Mouse (Mus musculus): ENCODE results near the gene Acacb. TPM values are rescaled to one million over a fixed set of nuclear protein-coding genes. Genes with fewer than 3 reads are reported as not detected.

Acacb gene
- polyA plus RNA-seq, 1 experiment from 2014 or later, result 1.4 TPM

- WGBS, result 53% methylated on average over 6 of the region's 6 CpGs
- ATAC-seq, result no peak
Observed at GRCm38 (mm10) chr5:114163117-114163696, 16.9 kb downstream of the Acacb start.

GRCm38 (mm10) chr5:114170345-114170744, 24.0 kb downstream of the Acacb start:
- Histone ChIP-seq H3K4me1 (replicated peaks) (no peaks in the 10 kb centered on the region), H3K27ac (no peak overlapping the region), H3K4me2 (replicated peaks) (no peak overlapping the region), H3K36me3 (no peaks in the 10 kb centered on the region), H3K4me3 (replicated peaks) (no peak overlapping the region), H3K9me3 (no peaks in the 10 kb centered on the region), H3K9ac (no peak overlapping the region), H3K27me3 (replicated peaks) (no peaks in the 10 kb centered on the region)
- no peak for ATAC-seq
- WGBS, result 84% methylated on average over 7 of the region's 7 CpGs

More at GRCm38 (mm10) chr5:114163117-114163696, 16.9 kb downstream of the Acacb start:
- H3K36me3 ChIP-seq, result no peaks in the 10 kb centered on the region
- H3K27ac ChIP-seq, result no peak overlapping the region
- H3K9me3 ChIP-seq, result no peaks in the 10 kb centered on the region
- H3K4me1 ChIP-seq (replicated peaks), result no peaks in the 10 kb centered on the region
- H3K4me2 ChIP-seq (replicated peaks), result no peak overlapping the region
- H3K27me3 ChIP-seq (replicated peaks), result no peaks in the 10 kb centered on the region
- no peak overlapping the region for H3K9ac ChIP-seq
- H3K4me3 ChIP-seq (replicated peaks), result no peak overlapping the region

- no peaks in the 10 kb centered on the region for H3K9me3 ChIP-seq
- H3K36me3 ChIP-seq, result no peaks in the 10 kb centered on the region
- 0 out of 2 replicates have a peak, but pooled peaks cover 5% of the 10 kb centered on the region for H3K4me1 ChIP-seq (replicated peaks)
- H3K4me3 ChIP-seq (replicated peaks), result no peak overlapping the region
- WGBS, result 89% methylated on average over 3 of the region's 3 CpGs
- H3K27me3 ChIP-seq (replicated peaks), result no peaks in the 10 kb centered on the region
- no peak overlapping the region for H3K27ac ChIP-seq
- no peak overlapping the region for H3K4me2 ChIP-seq (replicated peaks)
- no peak overlapping the region for H3K9ac ChIP-seq
- ATAC-seq, result no peak
Observed at GRCm38 (mm10) chr5:114172936-114173335, 26.6 kb downstream of the Acacb start.

GRCm38 (mm10) chr5:114173458-114173857, 27.1 kb downstream of the Acacb start:
- H3K27me3 ChIP-seq (replicated peaks), result no peaks in the 10 kb centered on the region
- H3K4me2 ChIP-seq (replicated peaks), result no peak overlapping the region
- no peak for ATAC-seq
- H3K4me1 ChIP-seq (replicated peaks), result 0 out of 2 replicates have a peak, but pooled peaks cover 5% of the 10 kb centered on the region
- no peaks in the 10 kb centered on the region for H3K9me3 ChIP-seq
- H3K27ac ChIP-seq, result no peak overlapping the region
- WGBS, result 69% methylated on average over 7 of the region's 7 CpGs
- H3K36me3 ChIP-seq, result no peaks in the 10 kb centered on the region
- no peak overlapping the region for H3K9ac ChIP-seq
- H3K4me3 ChIP-seq (replicated peaks), result no peak overlapping the region

GRCm38 (mm10) chr5:114173877-114174581, 27.7 kb downstream of the Acacb start:
- Histone ChIP-seq H3K4me2 (replicated peaks) (peak overlapping the region; percentile 25), H3K4me1 (replicated peaks) (0 out of 2 replicates have a peak, but pooled peaks cover 5% of the 10 kb centered on the region), H3K27ac (no peak overlapping the region), H3K9me3 (no peaks in the 10 kb centered on the region), H3K9ac (no peak overlapping the region), H3K27me3 (replicated peaks) (no peaks in the 10 kb centered on the region), H3K36me3 (no peaks in the 10 kb centered on the region), H3K4me3 (replicated peaks) (no peak overlapping the region)
- WGBS, result 22% methylated on average over 16 of the region's 16 CpGs
- ATAC-seq, result no peak

GRCm38 (mm10) chr5:114174639-114175038, 28.3 kb downstream of the Acacb start:
- Histone ChIP-seq H3K4me2 (replicated peaks) (peak overlapping the region; percentile 25), H3K27ac (no peak overlapping the region), H3K9me3 (no peaks in the 10 kb centered on the region), H3K4me3 (replicated peaks) (no peak overlapping the region), H3K9ac (no peak overlapping the region), H3K4me1 (replicated peaks) (0 out of 2 replicates have a peak, but pooled peaks cover 5% of the 10 kb centered on the region), H3K27me3 (replicated peaks) (no peaks in the 10 kb centered on the region), H3K36me3 (no peaks in the 10 kb centered on the region)
- no peak for ATAC-seq
- WGBS, result 16% methylated on average over 16 of the region's 16 CpGs

GRCm38 (mm10) chr5:114175596-114176171, 29.3 kb downstream of the Acacb start:
- Histone ChIP-seq H3K27me3 (replicated peaks) (no peaks in the 10 kb centered on the region), H3K9ac (peak overlapping the region; percentile 61), H3K4me2 (replicated peaks) (peak overlapping the region; percentile 91), H3K4me1 (replicated peaks) (0 out of 2 replicates have a peak, but pooled peaks cover 5% of the 10 kb centered on the region), H3K36me3 (no peaks in the 10 kb centered on the region), H3K9me3 (no peaks in the 10 kb centered on the region), H3K4me3 (replicated peaks) (peak overlapping the region; percentile 54), H3K27ac (peak overlapping the region; percentile 33; the same call in 1 of the 2 replicates)
- WGBS, result under 1% methylated on average over 26 of the region's 26 CpGs
- ATAC-seq, result peak; percentile 98

- Histone ChIP-seq H3K27ac (no peak overlapping the region), H3K4me3 (replicated peaks) (peak overlapping the region; percentile 54; the same call in 1 of the 2 replicates), H3K27me3 (replicated peaks) (no peaks in the 10 kb centered on the region), H3K9me3 (no peaks in the 10 kb centered on the region), H3K4me1 (replicated peaks) (0 out of 2 replicates have a peak, but pooled peaks cover 5% of the 10 kb centered on the region), H3K4me2 (replicated peaks) (peak overlapping the region; percentile 91), H3K36me3 (no peaks in the 10 kb centered on the region), H3K9ac (peak overlapping the region; percentile 61; the same call in 1 of the 2 replicates)
- ATAC-seq, result no peak
- 52% methylated on average over 8 of the region's 8 CpGs for WGBS
Observed at GRCm38 (mm10) chr5:114176548-114177400, 30.4 kb downstream of the Acacb start.

- Histone ChIP-seq H3K9ac (no peak overlapping the region), H3K4me1 (replicated peaks) (0 out of 2 replicates have a peak, but pooled peaks cover 5% of the 10 kb centered on the region), H3K27ac (no peak overlapping the region), H3K9me3 (no peaks in the 10 kb centered on the region), H3K4me2 (replicated peaks) (no peak overlapping the region), H3K27me3 (replicated peaks) (no peaks in the 10 kb centered on the region), H3K36me3 (no peaks in the 10 kb centered on the region), H3K4me3 (replicated peaks) (no peak overlapping the region)
- no peak for ATAC-seq
- WGBS, result 66% methylated on average over 4 of the region's 4 CpGs
Observed at GRCm38 (mm10) chr5:114177966-114178719, 31.8 kb downstream of the Acacb start.

- WGBS, result 79% methylated on average over 11 of the region's 11 CpGs
- H3K4me1 ChIP-seq (replicated peaks), result 0 out of 2 replicates have a peak, but pooled peaks cover 5% of the 10 kb centered on the region
- H3K4me3 ChIP-seq (replicated peaks), result no peak overlapping the region
- H3K9me3 ChIP-seq, result no peaks in the 10 kb centered on the region
- no peaks in the 10 kb centered on the region for H3K36me3 ChIP-seq
- no peak overlapping the region for H3K9ac ChIP-seq
- no peak for ATAC-seq
- H3K27ac ChIP-seq, result no peak overlapping the region
- no peak overlapping the region for H3K4me2 ChIP-seq (replicated peaks)
- no peaks in the 10 kb centered on the region for H3K27me3 ChIP-seq (replicated peaks)
Observed at GRCm38 (mm10) chr5:114179541-114179940, 33.2 kb downstream of the Acacb start.

- WGBS, result 96% methylated on average over 2 of the region's 2 CpGs
- Histone ChIP-seq H3K4me1 (replicated peaks) (no peaks in the 10 kb centered on the region), H3K9me3 (no peaks in the 10 kb centered on the region), H3K4me3 (replicated peaks) (no peak overlapping the region), H3K4me2 (replicated peaks) (no peak overlapping the region), H3K9ac (no peak overlapping the region), H3K27ac (no peak overlapping the region), H3K27me3 (replicated peaks) (no peaks in the 10 kb centered on the region), H3K36me3 (no peaks in the 10 kb centered on the region)
- ATAC-seq, result no peak
Observed at GRCm38 (mm10) chr5:114183493-114183892, 37.2 kb downstream of the Acacb start.

Measured in intestine, embryonic 15.5 days (tissue).